Mouse (Mus musculus) liver, embryonic 12.5 days (tissue): ENCODE results near the gene Tmem35b. TPM values are rescaled to one million over a fixed set of nuclear protein-coding genes. Genes with fewer than 3 reads are reported as not detected.

ENCODE experiments used
- ATAC-seq: fragments of 200-750 bp; cut with Nextera tagmentation; 2 replicates; pipeline ENCODE4 v1.8.0; 2017; ENCODE audit warnings: moderate number of reproducible peaks, mild to moderate bottlenecking, moderate library complexity
- H3K27ac ChIP-seq: fragments of 300-500 bp; sonication (generic); 2 replicates; pipeline ENCODE4 v1.5.1; 2016; ENCODE audit warnings: mild to moderate bottlenecking
- H3K27me3 ChIP-seq: fragments of 300-500 bp; sonication (generic); replicated peaks from 2 replicates; pipeline ENCODE4 v1.6.1; 2016; ENCODE audit warnings: mild to moderate bottlenecking, moderate library complexity
- H3K36me3 ChIP-seq: fragments of 300-500 bp; sonication (generic); 2 replicates; pipeline ENCODE4 v1.6.1; 2016; ENCODE audit warnings: mild to moderate bottlenecking, moderate library complexity
- H3K4me1 ChIP-seq: fragments of 300-500 bp; sonication (generic); 2 replicates; pipeline ENCODE4 v1.6.1; 2016
- H3K4me2 ChIP-seq: fragments of 300-500 bp; sonication (generic); 2 replicates; pipeline ENCODE4 v1.6.1; 2016; ENCODE audit warnings: mild to moderate bottlenecking, moderate library complexity
- H3K4me3 ChIP-seq: fragments of 300-500 bp; sonication (generic); 2 replicates; pipeline ENCODE4 v1.5.1; 2016; ENCODE audit warnings: mild to moderate bottlenecking, moderate library complexity
- H3K9ac ChIP-seq: fragments of 300-500 bp; sonication (generic); 2 replicates; pipeline ENCODE4 v1.6.1; 2016; ENCODE audit warnings: mild to moderate bottlenecking, moderate library complexity
- H3K9me3 ChIP-seq: fragments of 300-500 bp; sonication (generic); replicated peaks from 2 replicates; pipeline ENCODE4 v1.6.1; 2016; ENCODE audit warnings: mild to moderate bottlenecking, moderate library complexity
- WGBS: fragments of 180-500 bp; shearing (Covaris S2); methylation state at CpG from one replicate; pipeline ENCODE4 v1.1.7; 2016; ENCODE audit not compliant: insufficient replicate concordance; 5-methylcytosine and 5-hydroxymethylcytosine counted together
- polyA plus RNA-seq: library from polyadenylated mRNA; unstranded; fragments of >200 nt; fragmentation: Nextera tagmentation; extraction: Ambion mirVana; gene quantifications from 2 replicates; pipeline ENCODE4 v1.2.1, GENCODE M21; 2016

The Tmem35b gene
- polyA plus RNA-seq, 1 experiment from 2014 or later = 8.5 TPM

GRCm38 (mm10) chr4:127168914-127169345 is 45.4 kb downstream of the Tmem35b start, which contains the start of gene Dlgap3:
Dlgap3 (plus strand) TSS chr4:127169204.
- H3K4me2 ChIP-seq = peak within 1 kb of the TSS; percentile 77
- H3K27ac ChIP-seq = no peak within 1 kb of the TSS
- peaks cover 15% of the 10 kb centered on the region for H3K4me1 ChIP-seq
- H3K36me3 ChIP-seq = no peaks in the 10 kb centered on the region
- peaks cover 87% of the 10 kb centered on the region for H3K27me3 ChIP-seq
- peak within 1 kb of the TSS; percentile 59 for H3K4me3 ChIP-seq
- H3K9ac ChIP-seq = peak within 1 kb of the TSS; percentile 35
- H3K9me3 ChIP-seq = no peaks in the 10 kb centered on the region
- peak; percentile 45 for ATAC-seq
- WGBS = 1% methylated on average over 42 of the region's 67 CpGs

GRCm38 (mm10) chr4:127169346-127170221 is 46.1 kb downstream of the Tmem35b start:
- ATAC-seq = peak; percentile 64
- WGBS = 3% methylated on average over 45 of the region's 51 CpGs
- H3K4me2 ChIP-seq = peak overlapping the region; percentile 77
- H3K36me3 ChIP-seq = no peaks in the 10 kb centered on the region
- no peak overlapping the region for H3K27ac ChIP-seq
- peaks cover 84% of the 10 kb centered on the region for H3K27me3 ChIP-seq
- H3K4me1 ChIP-seq = peaks cover 15% of the 10 kb centered on the region
- H3K4me3 ChIP-seq = peak overlapping the region; percentile 59
- no peaks in the 10 kb centered on the region for H3K9me3 ChIP-seq
- peak overlapping the region; percentile 35 for H3K9ac ChIP-seq

- H3K27ac ChIP-seq = no peak overlapping the region
- H3K27me3 ChIP-seq = peaks cover 74% of the 10 kb centered on the region
- H3K4me1 ChIP-seq = peaks cover 15% of the 10 kb centered on the region
- H3K36me3 ChIP-seq = no peaks in the 10 kb centered on the region
- no peak overlapping the region for H3K4me3 ChIP-seq
- H3K4me2 ChIP-seq = no peak overlapping the region
- no peak for ATAC-seq
- no peak overlapping the region for H3K9ac ChIP-seq
- 32% methylated on average over 5 of the region's 5 CpGs for WGBS
- H3K9me3 ChIP-seq = no peaks in the 10 kb centered on the region
These were observed 47.4 kb downstream of the Tmem35b start for GRCm38 (mm10) chr4:127170866-127171265.

- Histone ChIP-seq H3K27ac (no peak overlapping the region), H3K9me3 (no peaks in the 10 kb centered on the region), H3K4me2 (no peak overlapping the region), H3K4me3 (no peak overlapping the region), H3K4me1 (peaks cover 15% of the 10 kb centered on the region), H3K36me3 (no peaks in the 10 kb centered on the region), H3K27me3 (peaks cover 71% of the 10 kb centered on the region), H3K9ac (no peak overlapping the region)
- ATAC-seq = no peak
- 35% methylated on average over 4 of the region's 4 CpGs for WGBS
These were observed 47.9 kb downstream of the Tmem35b start for GRCm38 (mm10) chr4:127171341-127171905.

GRCm38 (mm10) chr4:127172119-127172518 is 48.6 kb downstream of the Tmem35b start:
- H3K4me1 ChIP-seq = peaks cover 15% of the 10 kb centered on the region
- 24% methylated on average over 7 of the region's 7 CpGs for WGBS
- peaks cover 65% of the 10 kb centered on the region for H3K27me3 ChIP-seq

GRCm38 (mm10) chr4:127172614-127173013 is 49.1 kb downstream of the Tmem35b start:
- 52% methylated on average over 4 of the region's 4 CpGs for WGBS
- peaks cover 61% of the 10 kb centered on the region for H3K27me3 ChIP-seq
- no peak overlapping the region for H3K4me2 ChIP-seq
- H3K9ac ChIP-seq = no peak overlapping the region
- H3K36me3 ChIP-seq = no peaks in the 10 kb centered on the region
- H3K4me1 ChIP-seq = peaks cover 15% of the 10 kb centered on the region
- H3K9me3 ChIP-seq = no peaks in the 10 kb centered on the region
- H3K4me3 ChIP-seq = no peak overlapping the region
- no peak overlapping the region for H3K27ac ChIP-seq
- ATAC-seq = no peak

More at GRCm38 (mm10) chr4:127172119-127172518, 48.6 kb downstream of the Tmem35b start:
- Histone ChIP-seq H3K36me3 (no peaks in the 10 kb centered on the region), H3K4me2 (no peak overlapping the region), H3K9me3 (no peaks in the 10 kb centered on the region), H3K27ac (no peak overlapping the region), H3K4me3 (no peak overlapping the region), H3K9ac (no peak overlapping the region)
- no peak for ATAC-seq

GRCm38 (mm10) chr4:127173461-127173860 is 50.0 kb downstream of the Tmem35b start:
- Histone ChIP-seq H3K4me1 (peaks cover 11% of the 10 kb centered on the region), H3K4me3 (no peak overlapping the region), H3K27me3 (peaks cover 61% of the 10 kb centered on the region), H3K36me3 (no peaks in the 10 kb centered on the region), H3K4me2 (no peak overlapping the region), H3K27ac (no peak overlapping the region), H3K9me3 (no peaks in the 10 kb centered on the region), H3K9ac (no peak overlapping the region)
- no peak for ATAC-seq
- 5% methylated on average over 8 of the region's 8 CpGs for WGBS

- Histone ChIP-seq H3K27me3 (peaks cover 61% of the 10 kb centered on the region), H3K36me3 (no peaks in the 10 kb centered on the region), H3K4me1 (peaks cover 2% of the 10 kb centered on the region), H3K4me2 (no peak overlapping the region), H3K9ac (no peak overlapping the region), H3K4me3 (no peak overlapping the region), H3K9me3 (no peaks in the 10 kb centered on the region), H3K27ac (no peak overlapping the region)
- ATAC-seq = no peak
- 48% methylated on average over 8 of the region's 8 CpGs for WGBS
These were observed 50.8 kb downstream of the Tmem35b start for GRCm38 (mm10) chr4:127174075-127174899.

- no peak for ATAC-seq
- Histone ChIP-seq H3K27me3 (peaks cover 61% of the 10 kb centered on the region), H3K36me3 (no peaks in the 10 kb centered on the region), H3K9ac (no peak overlapping the region), H3K4me2 (no peak overlapping the region), H3K4me3 (no peak overlapping the region), H3K9me3 (no peaks in the 10 kb centered on the region), H3K4me1 (no peaks in the 10 kb centered on the region), H3K27ac (no peak overlapping the region)
- WGBS = 39% methylated on average over 4 of the region's 4 CpGs
These were observed 51.4 kb downstream of the Tmem35b start for GRCm38 (mm10) chr4:127174900-127175278.

GRCm38 (mm10) chr4:127177961-127178360 is 54.5 kb downstream of the Tmem35b start:
- no peak overlapping the region for H3K9ac ChIP-seq
- H3K27ac ChIP-seq = no peak overlapping the region
- H3K36me3 ChIP-seq = no peaks in the 10 kb centered on the region
- H3K4me2 ChIP-seq = no peak overlapping the region
- no peaks in the 10 kb centered on the region for H3K4me1 ChIP-seq
- no peaks in the 10 kb centered on the region for H3K9me3 ChIP-seq
- no peak overlapping the region for H3K4me3 ChIP-seq
- no peak for ATAC-seq
- 61% methylated on average over 11 of the region's 11 CpGs for WGBS
- peaks cover 36% of the 10 kb centered on the region for H3K27me3 ChIP-seq

- no peak overlapping the region for H3K4me2 ChIP-seq
- H3K4me1 ChIP-seq = no peaks in the 10 kb centered on the region
- H3K4me3 ChIP-seq = no peak overlapping the region
- no peak for ATAC-seq
- no peaks in the 10 kb centered on the region for H3K9me3 ChIP-seq
- WGBS = 37% methylated on average over 9 of the region's 9 CpGs
- no peak overlapping the region for H3K9ac ChIP-seq
- H3K27me3 ChIP-seq = peaks cover 29% of the 10 kb centered on the region
- no peaks in the 10 kb centered on the region for H3K36me3 ChIP-seq
- no peak overlapping the region for H3K27ac ChIP-seq
These were observed 55.2 kb downstream of the Tmem35b start for GRCm38 (mm10) chr4:127178671-127179070.
